Mouse (Mus musculus) left cerebral cortex, adult 9 months (tissue): ENCODE measurements at regions not wholly inside any gene's neighbourhood (a gene's known extent, or its start where the extent isn't known, plus 50 kb on each side); places are given as distances from the start of the nearest gene placed in this dataset.

ENCODE experiments used
- DNase-seq, 2 experiments: peaks; one replicate each; pipeline ENCODE4 v3.0.0; 2022; ENCODE audit warnings: low spot score in 2 of 2

DNA sequence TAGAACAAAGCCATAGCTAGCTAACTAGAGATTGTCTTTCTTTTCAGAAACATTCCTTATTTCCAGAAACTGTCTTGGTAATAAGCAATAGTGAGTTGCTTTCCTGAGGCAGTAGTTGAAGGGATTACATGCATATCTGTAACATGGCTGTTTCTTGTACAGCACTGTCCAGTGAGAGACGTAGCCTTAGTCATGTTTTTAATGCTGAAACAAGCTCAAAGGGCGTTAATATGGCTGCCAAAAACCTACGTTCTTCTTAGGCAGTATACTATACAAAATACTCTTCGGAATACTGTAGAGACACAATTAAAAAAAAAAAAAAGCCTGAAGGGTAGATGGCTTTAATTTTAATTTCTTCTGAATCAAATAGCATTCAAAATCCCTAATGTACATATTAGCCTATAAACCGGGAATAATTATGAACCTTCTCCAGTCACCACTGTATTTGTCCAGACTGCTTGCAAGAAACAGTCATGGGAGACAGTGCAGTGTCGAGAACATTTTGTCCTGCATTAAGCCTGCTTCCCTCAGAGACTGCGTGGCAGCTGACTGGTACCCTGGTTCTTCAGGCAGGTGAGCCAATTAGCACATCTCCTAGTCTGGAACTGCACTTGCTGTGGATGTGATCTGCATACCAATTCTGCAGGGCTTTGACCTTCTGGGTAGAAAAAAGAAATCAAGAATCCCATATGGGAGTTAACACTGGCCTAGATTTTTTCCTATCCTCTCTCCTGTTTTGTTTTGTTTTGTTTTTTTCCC lies 854.7 kb upstream of the Stxbp6 start:
- DNase-seq, result no peak
